Mouse (Mus musculus): ENCODE results near the gene Thg1l.

DNA sequence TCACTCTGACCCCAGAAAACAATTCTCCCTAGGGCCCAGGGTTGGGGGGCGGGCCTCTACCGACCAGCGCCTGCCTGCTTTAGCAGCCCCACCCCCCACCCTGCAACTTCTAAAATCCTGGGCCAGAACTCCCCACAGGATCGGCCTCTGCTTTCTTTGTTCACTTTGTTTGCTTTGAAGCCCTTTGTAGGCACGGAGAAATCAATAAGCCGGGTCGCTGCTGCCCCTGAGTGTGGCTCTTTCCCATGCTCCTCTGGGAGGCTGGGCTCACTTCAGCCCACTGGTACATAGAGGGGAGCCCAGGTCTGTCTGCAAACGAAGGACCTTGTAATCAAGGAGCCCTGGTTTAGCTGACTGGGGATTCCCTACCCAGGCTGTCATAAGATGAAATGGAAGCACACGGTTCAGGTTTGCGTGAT is 33.8 kb downstream of the Thg1l start:
- no peak for TF ChIP-seq CTCF (IDR thresholded peaks at IDR 0.05; ENCODE audit: borderline replicate concordance, extremely low read depth, insufficient read depth, insufficient read length)
- TF ChIP-seq POLR2A (IDR thresholded peaks at IDR 0.05; ENCODE audit: borderline replicate concordance, extremely low read depth, insufficient read depth, insufficient read length, poor library complexity, severe bottlenecking): no peak
